Mouse (Mus musculus): ENCODE results near the gene Chmp6.

Chmp6 gene

DNA sequence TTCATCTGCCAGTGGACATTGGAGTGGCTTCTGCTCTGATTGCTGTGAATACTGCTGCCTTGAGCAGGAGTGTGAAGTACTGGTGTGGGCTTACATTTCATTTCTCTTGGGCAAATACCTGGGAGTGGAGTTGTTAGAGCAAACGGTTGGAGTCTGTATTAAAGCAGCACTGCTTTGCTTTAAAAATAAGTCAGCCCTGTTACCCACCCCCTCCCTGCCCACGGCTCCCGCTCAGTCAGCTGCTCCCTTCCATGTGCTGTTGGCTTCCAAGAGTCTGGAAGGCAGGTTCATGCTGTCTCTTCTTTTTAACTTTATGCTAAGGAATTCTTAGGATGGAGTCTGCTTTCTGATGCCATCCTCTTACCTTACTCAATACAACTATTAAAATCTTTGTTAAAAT lies 48.3 kb downstream of the Chmp6 start:
- no peak for DNase-seq

GRCm38 (mm10) chr11:119965053-119965452 lies 51.8 kb downstream of the Chmp6 start:
- no peak for DNase-seq

DNA sequence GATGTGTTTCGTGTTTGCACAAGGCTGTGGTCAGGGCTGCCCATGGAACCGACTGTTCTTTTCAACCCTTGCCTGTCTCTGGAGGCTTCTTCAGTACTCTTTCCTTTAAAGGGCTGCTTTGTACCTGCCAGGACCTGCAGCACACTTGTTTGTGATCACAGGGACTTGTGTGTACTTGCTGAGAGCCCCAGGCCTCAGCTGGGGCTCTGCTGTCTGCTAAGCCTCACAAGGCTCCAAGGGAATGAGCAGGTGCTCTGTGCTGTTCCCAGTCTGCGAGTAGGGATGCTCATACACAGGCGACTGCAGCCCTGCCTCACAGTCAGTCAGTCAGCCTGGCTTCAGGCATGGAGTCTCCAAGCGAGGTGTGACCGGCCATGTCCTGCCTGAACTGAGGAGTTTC lies 53.1 kb downstream of the Chmp6 start:
- DNase-seq = no peak

DNA sequence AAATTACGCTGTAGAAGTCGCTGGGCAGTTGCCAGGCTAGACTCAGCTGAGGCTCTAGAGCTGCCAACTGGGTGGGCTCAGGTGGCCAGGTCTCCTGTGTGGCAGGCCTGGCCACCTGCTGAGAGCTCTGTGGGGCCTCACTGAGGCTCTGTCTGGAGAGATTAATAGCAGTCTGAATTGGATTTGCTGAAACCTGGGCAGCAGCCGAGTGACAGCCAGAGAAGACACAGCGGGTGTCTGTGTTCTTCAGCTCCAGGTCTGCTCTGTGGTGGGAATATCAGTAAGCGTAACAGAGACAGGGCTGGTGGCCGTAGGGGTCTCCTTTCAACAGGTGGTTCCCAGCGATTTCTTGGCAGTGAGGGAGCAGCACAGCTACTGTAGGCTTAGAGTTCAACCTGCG lies 54.2 kb downstream of the Chmp6 start:
- no peak for DNase-seq

GRCm38 (mm10) chr11:119967892-119968291 lies 54.7 kb downstream of the Chmp6 start:
- DNase-seq = no peak

Data from kidney, adult 8-10 months (tissue).